Mouse (Mus musculus): Measurements from ENCODE around the gene Slc9a3r1. TPM values are rescaled to one million over a fixed set of nuclear protein-coding genes. Genes with fewer than 3 reads are reported as not detected.
A peak's percentile ranks its signal among the peaks of the same experiment; 100 is the strongest.

The Slc9a3r1 gene
- polyA plus RNA-seq, 1 experiment from 2014 or later = 56.9 TPM

- no peak for ATAC-seq
- Histone ChIP-seq H3K9ac (replicated peaks; ENCODE audit: low read depth) (no peak overlapping the region), H3K36me3 (ENCODE audit: insufficient read depth, low read length) (no peaks in the 10 kb centered on the region), H3K27me3 (replicated peaks; ENCODE audit: insufficient read depth, low read length) (no peaks in the 10 kb centered on the region), H3K4me3 (ENCODE audit: low read depth, low read length) (no peak overlapping the region), H3K4me2 (replicated peaks; ENCODE audit: low read depth, low read length) (peak overlapping the region; percentile 32; the same call in 1 of the 2 replicates), H3K27ac (ENCODE audit: low read length) (no peak overlapping the region), H3K4me1 (ENCODE audit: insufficient read depth, low read depth, low read length) (peaks cover 10% of the 10 kb centered on the region), H3K9me3 (ENCODE audit: low read length) (no peaks in the 10 kb centered on the region)
- TF ChIP-seq CTCF (IDR thresholded peaks at IDR 0.05) (no peak), EP300 (IDR thresholded peaks at IDR 0.05) (no peak)
- no peak for DNase-seq (ENCODE audit: low spot score)
- WGBS = 31% methylated on average over 10 of the region's 10 CpGs
Measured at GRCm38 (mm10) chr11:115177559-115178195, 14.5 kb downstream of the Slc9a3r1 start.

- TF ChIP-seq CTCF (IDR thresholded peaks at IDR 0.05) (no peak), EP300 (IDR thresholded peaks at IDR 0.05) (no peak)
- H3K9me3 ChIP-seq (ENCODE audit: low read length) = no peaks in the 10 kb centered on the region
- 66% methylated on average over 2 of the region's 2 CpGs for WGBS
Measured at GRCm38 (mm10) chr11:115178766-115179165, 15.6 kb downstream of the Slc9a3r1 start.

GRCm38 (mm10) chr11:115179191-115179590, 16.1 kb downstream of the Slc9a3r1 start:
- no peak for DNase-seq (ENCODE audit: low spot score)
- TF ChIP-seq EP300 (IDR thresholded peaks at IDR 0.05) (no peak), CTCF (IDR thresholded peaks at IDR 0.05) (no peak)
- WGBS = 53% methylated on average over 6 of the region's 6 CpGs
- no peak overlapping the region for H3K9ac ChIP-seq (replicated peaks; ENCODE audit: low read depth)
- no peak overlapping the region for H3K4me3 ChIP-seq (ENCODE audit: low read depth, low read length)
- peaks cover 6% of the 10 kb centered on the region; the same call in 1 of the 2 replicates for H3K4me1 ChIP-seq (ENCODE audit: insufficient read depth, low read depth, low read length)
- no peaks in the 10 kb centered on the region for H3K27me3 ChIP-seq (replicated peaks; ENCODE audit: insufficient read depth, low read length)
- ATAC-seq = no peak
- H3K27ac ChIP-seq (ENCODE audit: low read length) = no peak overlapping the region
- H3K4me2 ChIP-seq (replicated peaks; ENCODE audit: low read depth, low read length) = no peak overlapping the region
- H3K36me3 ChIP-seq (ENCODE audit: insufficient read depth, low read length) = no peaks in the 10 kb centered on the region
- no peaks in the 10 kb centered on the region for H3K9me3 ChIP-seq (ENCODE audit: low read length)

More at GRCm38 (mm10) chr11:115178766-115179165, 15.6 kb downstream of the Slc9a3r1 start:
- Histone ChIP-seq H3K4me1 (ENCODE audit: insufficient read depth, low read depth, low read length) (peaks cover 6% of the 10 kb centered on the region), H3K4me2 (replicated peaks; ENCODE audit: low read depth, low read length) (no peak overlapping the region), H3K36me3 (ENCODE audit: insufficient read depth, low read length) (no peaks in the 10 kb centered on the region), H3K4me3 (ENCODE audit: low read depth, low read length) (no peak overlapping the region), H3K9ac (replicated peaks; ENCODE audit: low read depth) (no peak overlapping the region), H3K27ac (ENCODE audit: low read length) (no peak overlapping the region), H3K27me3 (replicated peaks; ENCODE audit: insufficient read depth, low read length) (no peaks in the 10 kb centered on the region)
- DNase-seq (ENCODE audit: low spot score) (no peak), ATAC-seq (no peak)

- no peak overlapping the region for H3K27ac ChIP-seq (ENCODE audit: low read length)
- no peak overlapping the region for H3K4me3 ChIP-seq (ENCODE audit: low read depth, low read length)
- no peaks in the 10 kb centered on the region for H3K27me3 ChIP-seq (replicated peaks; ENCODE audit: insufficient read depth, low read length)
- 76% methylated on average over 6 of the region's 6 CpGs for WGBS
- TF ChIP-seq CTCF (IDR thresholded peaks at IDR 0.05) = no peak
- no peak for TF ChIP-seq EP300 (IDR thresholded peaks at IDR 0.05)
- no peak overlapping the region for H3K9ac ChIP-seq (replicated peaks; ENCODE audit: low read depth)
- H3K4me1 ChIP-seq (ENCODE audit: insufficient read depth, low read depth, low read length) = peaks cover 6% of the 10 kb centered on the region; the same call in 1 of the 2 replicates
- DNase-seq (ENCODE audit: low spot score) = no peak
- ATAC-seq = no peak
- H3K9me3 ChIP-seq (ENCODE audit: low read length) = no peaks in the 10 kb centered on the region
- no peaks in the 10 kb centered on the region for H3K36me3 ChIP-seq (ENCODE audit: insufficient read depth, low read length)
- no peak overlapping the region for H3K4me2 ChIP-seq (replicated peaks; ENCODE audit: low read depth, low read length)
Measured at GRCm38 (mm10) chr11:115179881-115180280, 16.7 kb downstream of the Slc9a3r1 start.

GRCm38 (mm10) chr11:115181913-115182638, 18.9 kb downstream of the Slc9a3r1 start:
- no peaks in the 10 kb centered on the region for H3K9me3 ChIP-seq (ENCODE audit: low read length)
- 18% methylated on average over 12 of the region's 12 CpGs for WGBS
- peaks cover 6% of the 10 kb centered on the region; the same call in 1 of the 2 replicates for H3K4me1 ChIP-seq (ENCODE audit: insufficient read depth, low read depth, low read length)
- H3K4me3 ChIP-seq (ENCODE audit: low read depth, low read length) = no peak overlapping the region
- ATAC-seq (no peak), DNase-seq (ENCODE audit: low spot score) (peak; percentile 78)
- peak; percentile 96 for TF ChIP-seq CTCF (IDR thresholded peaks at IDR 0.05)
- no peak for TF ChIP-seq EP300 (IDR thresholded peaks at IDR 0.05)
- H3K36me3 ChIP-seq (ENCODE audit: insufficient read depth, low read length) = no peaks in the 10 kb centered on the region
- no peak overlapping the region for H3K27ac ChIP-seq (ENCODE audit: low read length)
- no peaks in the 10 kb centered on the region for H3K27me3 ChIP-seq (replicated peaks; ENCODE audit: insufficient read depth, low read length)
- no peak overlapping the region for H3K4me2 ChIP-seq (replicated peaks; ENCODE audit: low read depth, low read length)
- no peak overlapping the region for H3K9ac ChIP-seq (replicated peaks; ENCODE audit: low read depth)

- DNase-seq (ENCODE audit: low spot score) = no peak
- no peak overlapping the region for H3K9ac ChIP-seq (replicated peaks; ENCODE audit: low read depth)
- no peak for ATAC-seq
Measured at GRCm38 (mm10) chr11:115184973-115185372, 21.8 kb downstream of the Slc9a3r1 start.

More at GRCm38 (mm10) chr11:115184973-115185372, 21.8 kb downstream of the Slc9a3r1 start:
- no peaks in the 10 kb centered on the region for H3K9me3 ChIP-seq (ENCODE audit: low read length)
- H3K4me1 ChIP-seq (ENCODE audit: insufficient read depth, low read depth, low read length) = peaks cover 9% of the 10 kb centered on the region; the same call in 1 of the 2 replicates
- no peaks in the 10 kb centered on the region for H3K36me3 ChIP-seq (ENCODE audit: insufficient read depth, low read length)
- no peak for TF ChIP-seq EP300 (IDR thresholded peaks at IDR 0.05)
- no peak for TF ChIP-seq CTCF (IDR thresholded peaks at IDR 0.05)
- H3K27ac ChIP-seq (ENCODE audit: low read length) = no peak overlapping the region
- 32% methylated on average over 4 of the region's 4 CpGs for WGBS
- H3K4me3 ChIP-seq (ENCODE audit: low read depth, low read length) = no peak overlapping the region
- no peaks in the 10 kb centered on the region for H3K27me3 ChIP-seq (replicated peaks; ENCODE audit: insufficient read depth, low read length)
- H3K4me2 ChIP-seq (replicated peaks; ENCODE audit: low read depth, low read length) = no peak overlapping the region

Measured in lung, postnatal 0 days (tissue).